Mouse (Mus musculus) heart, adult 2 months (tissue): ENCODE data around the gene Popdc2.
A peak's percentile ranks its signal among the peaks of the same experiment; 100 is the strongest.

Experiments used
- CTCF ChIP-seq: fragments of 200-600 bp; IDR thresholded peaks from 2 replicates; pipeline ENCODE4 v1.8.1; 2022; ENCODE audit warnings: antibody characterized with exemption, mild to moderate bottlenecking, moderate library complexity
- EP300 ChIP-seq: fragments of 200-500 bp; IDR thresholded peaks from 2 replicates; pipeline ENCODE4 v1.6.1; 2011; ENCODE audit warnings: low read depth, low read length, control low read depth; ENCODE audit not compliant: insufficient read depth
- POLR2A ChIP-seq: fragments of 200-500 bp; IDR thresholded peaks from 2 replicates; pipeline ENCODE4 v1.6.1; 2011; ENCODE audit warnings: mild to moderate bottlenecking, low read depth, low read length, control low read depth; ENCODE audit not compliant: insufficient read depth

DNA sequence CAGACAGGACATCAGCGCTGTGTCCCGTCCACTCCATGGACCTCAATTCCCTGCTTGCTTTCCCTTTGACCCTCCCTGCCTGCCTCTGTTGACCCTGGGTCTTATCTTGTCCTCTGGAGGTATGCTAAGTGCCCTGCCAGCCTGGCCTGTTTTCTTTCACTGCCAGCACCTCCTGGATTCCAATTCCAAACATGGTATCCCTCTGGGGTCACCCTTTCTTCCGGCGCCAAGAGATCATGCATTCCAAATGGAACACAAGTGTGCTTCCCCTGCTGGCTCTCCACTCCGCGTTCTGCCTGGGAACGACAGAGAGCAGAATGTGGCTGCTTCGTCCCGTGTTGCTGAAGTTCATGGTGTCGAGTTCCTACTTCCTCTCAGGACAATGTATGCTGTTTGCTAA is at the start of gene Popdc2:
- TF ChIP-seq CTCF (no peak), POLR2A (peak; percentile 95), EP300 (peak; percentile 100)
